In the genomic region with DNA sequence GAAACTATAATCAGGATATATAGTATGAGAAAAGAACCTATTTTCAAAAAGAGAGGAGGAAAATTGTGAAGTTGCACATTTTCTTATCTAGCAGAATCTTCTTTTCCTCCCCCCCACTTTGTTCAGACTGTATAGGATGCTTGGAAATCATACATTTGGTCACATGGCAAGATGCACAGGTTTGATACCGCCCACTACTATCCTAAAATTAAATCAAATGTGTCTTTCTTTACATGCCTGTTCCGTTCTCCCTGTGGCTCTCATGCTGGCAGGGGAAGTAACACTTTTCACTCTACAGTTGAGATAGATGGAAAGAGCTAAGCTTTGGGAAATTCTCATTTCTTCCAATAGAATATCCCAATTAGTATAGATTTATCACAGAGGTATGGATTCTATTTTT, we compare ENCODE assay signal across 19 mouse cellular contexts.
DNase-seq lines count a peak whose midpoint lies in the region; ATAC-seq lines count a peak whose summit lies in the region.
"Had no signal": no experiment of that assay in that cellular context is flagged by ENCODE, and none has a peak within 500 bp of the region (broad histone marks: within the 10 kb centered on the region; RNA-seq: fewer than 3 reads in every experiment).

No protein-coding gene starts in this region.

- ATAC-seq in frontal cortex, adult (ENCODE audit: low TSS enrichment), result peak; percentile 87
- ATAC-seq: activated CD4-positive, CD25-positive, alpha-beta regulatory T cell, adult 4 months; CD4-positive, CD25-positive, alpha-beta regulatory T cell, adult 4 months; forebrain, embryonic 14.5 days; forebrain, embryonic 16.5 days; Patski had no signal

- DNase-seq in frontal cortex, postnatal 10 days (ENCODE audit: low spot score in 2 of 2), result no peak
- DNase-seq in right cerebral cortex, adult 18-20 months, result peak; percentile 17
- no peak for DNase-seq in right cerebral cortex, postnatal 36 days (ENCODE audit: low spot score in 2 of 2)
- DNase-seq in cerebellum, postnatal 25 days, result no peak
- DNase-seq: adrenal gland, adult 8-10 months; adrenal gland, postnatal 14 days; adrenal gland, postnatal 36 days; B cell, adult 2 months; cerebellum, adult 11 months; cerebellum, adult 18-20 months; cerebellum, adult 8-10 months; cerebellum, adult 9-11 months; cerebellum, postnatal 14 days had no signal
